Mouse (Mus musculus) neural tube, embryonic 13.5 days (tissue): ENCODE measurements around the gene Rinl. TPM values are rescaled to one million over a fixed set of nuclear protein-coding genes. Genes with fewer than 3 reads are reported as not detected.

Source experiments
- ATAC-seq: fragments of 200-750 bp; cut with Nextera tagmentation; 2 replicates; pipeline ENCODE4 v1.8.0; 2017; ENCODE audit warnings: low read depth, mild to moderate bottlenecking, moderate TSS enrichment, moderate library complexity
- H3K27ac ChIP-seq: fragments of 300-500 bp; sonication (generic); replicated peaks from 2 replicates; pipeline ENCODE4 v1.5.1; 2015; ENCODE audit warnings: moderate library complexity, mild to moderate bottlenecking, inconsistent platforms
- H3K27me3 ChIP-seq: fragments of 300-500 bp; sonication (generic); 2 replicates; pipeline ENCODE4 v1.6.1; 2015; ENCODE audit warnings: mild to moderate bottlenecking, inconsistent platforms
- H3K36me3 ChIP-seq: fragments of 300-500 bp; sonication (generic); 2 replicates; pipeline ENCODE4 v1.6.1; 2015; ENCODE audit warnings: mild to moderate bottlenecking, inconsistent platforms
- H3K4me1 ChIP-seq: fragments of 300-500 bp; sonication (generic); replicated peaks from 2 replicates; pipeline ENCODE4 v1.6.1; 2015; ENCODE audit warnings: inconsistent platforms
- H3K4me2 ChIP-seq: fragments of 300-500 bp; sonication (generic); 2 replicates; pipeline ENCODE4 v1.6.1; 2015; ENCODE audit warnings: inconsistent platforms, mild to moderate bottlenecking, moderate library complexity
- H3K4me3 ChIP-seq: fragments of 300-500 bp; sonication (generic); 2 replicates; pipeline ENCODE4 v1.5.1; 2015; ENCODE audit warnings: mild to moderate bottlenecking, inconsistent platforms
- H3K9ac ChIP-seq: fragments of 300-500 bp; sonication (generic); 2 replicates; pipeline ENCODE4 v1.6.1; 2015; ENCODE audit warnings: moderate library complexity, mild to moderate bottlenecking, inconsistent platforms
- H3K9me3 ChIP-seq: fragments of 300-500 bp; sonication (generic); 2 replicates; pipeline ENCODE4 v1.6.1; 2016; ENCODE audit warnings: inconsistent platforms
- WGBS: fragments of 180-500 bp; shearing (Covaris S2); methylation state at CpG from one replicate; pipeline ENCODE4 v1.1.7; 2015; 5-methylcytosine and 5-hydroxymethylcytosine counted together
- polyA plus RNA-seq: library from polyadenylated mRNA; unstranded; fragments of >200 nt; fragmentation: Nextera tagmentation; extraction: Ambion mirVana; gene quantifications from 2 replicates; pipeline ENCODE4 v1.2.1, GENCODE M21; 2015

Gene Rinl
- polyA plus RNA-seq, 1 experiment from 2014 or later = 1.7 TPM

- Histone ChIP-seq H3K4me1 (peaks cover 3% of the 10 kb centered on the region), H3K9ac (no peak overlapping the region), H3K27me3 (no peaks in the 10 kb centered on the region), H3K4me3 (no peak overlapping the region), H3K36me3 (peaks cover 26% of the 10 kb centered on the region), H3K9me3 (no peaks in the 10 kb centered on the region), H3K27ac (no peak overlapping the region), H3K4me2 (no peak overlapping the region)
- ATAC-seq = no peak
- WGBS = 88% methylated on average over 5 of the region's 5 CpGs
Observed at GRCm38 (mm10) chr7:28830981-28831380, 42.2 kb downstream of the Rinl start.

GRCm38 (mm10) chr7:28831411-28832125 is 42.8 kb downstream of the Rinl start:
- no peaks in the 10 kb centered on the region for H3K9me3 ChIP-seq
- WGBS = 90% methylated on average over 17 of the region's 17 CpGs
- no peak overlapping the region for H3K27ac ChIP-seq
- no peak for ATAC-seq
- H3K4me3 ChIP-seq = no peak overlapping the region
- H3K9ac ChIP-seq = no peak overlapping the region
- no peaks in the 10 kb centered on the region for H3K27me3 ChIP-seq
- H3K4me2 ChIP-seq = no peak overlapping the region
- no peaks in the 10 kb centered on the region for H3K4me1 ChIP-seq
- H3K36me3 ChIP-seq = peaks cover 26% of the 10 kb centered on the region

GRCm38 (mm10) chr7:28832137-28832536 is 43.4 kb downstream of the Rinl start:
- H3K4me2 ChIP-seq = no peak overlapping the region
- H3K36me3 ChIP-seq = peaks cover 26% of the 10 kb centered on the region
- H3K4me1 ChIP-seq = no peaks in the 10 kb centered on the region
- WGBS = 45% methylated on average over 6 of the region's 6 CpGs
- no peaks in the 10 kb centered on the region for H3K27me3 ChIP-seq
- H3K9me3 ChIP-seq = no peaks in the 10 kb centered on the region
- H3K9ac ChIP-seq = no peak overlapping the region
- no peak for ATAC-seq
- no peak overlapping the region for H3K4me3 ChIP-seq
- no peak overlapping the region for H3K27ac ChIP-seq

- H3K9ac ChIP-seq = no peak within 1 kb of the TSS
- H3K27me3 ChIP-seq = no peaks in the 10 kb centered on the region
- no peak within 1 kb of the TSS for H3K4me2 ChIP-seq
- no peak for ATAC-seq
- no peak within 1 kb of the TSS for H3K4me3 ChIP-seq
- 87% methylated on average over 6 of the region's 6 CpGs for WGBS
- H3K9me3 ChIP-seq = no peaks in the 10 kb centered on the region
- peaks cover 26% of the 10 kb centered on the region for H3K36me3 ChIP-seq
- no peak within 1 kb of the TSS for H3K27ac ChIP-seq
- H3K4me1 ChIP-seq = no peaks in the 10 kb centered on the region
Observed at GRCm38 (mm10) chr7:28833723-28834347, 45.1 kb downstream of the Rinl start, which contains the start of gene Lgals4. Gene Lgals4 (plus strand): TSS chr7:28833854.

GRCm38 (mm10) chr7:28836936-28837335 is 48.2 kb downstream of the Rinl start:
- H3K9me3 ChIP-seq = no peaks in the 10 kb centered on the region
- no peak overlapping the region for H3K27ac ChIP-seq
- H3K27me3 ChIP-seq = no peaks in the 10 kb centered on the region
- no peak overlapping the region for H3K9ac ChIP-seq
- no peak overlapping the region for H3K4me2 ChIP-seq
- peaks cover 4% of the 10 kb centered on the region for H3K36me3 ChIP-seq
- no peak for ATAC-seq
- 84% methylated on average over 5 of the region's 5 CpGs for WGBS
- H3K4me1 ChIP-seq = no peaks in the 10 kb centered on the region
- H3K4me3 ChIP-seq = no peak overlapping the region

- no peak for ATAC-seq
- H3K4me2 ChIP-seq = no peak overlapping the region
- H3K27me3 ChIP-seq = no peaks in the 10 kb centered on the region
- no peak overlapping the region for H3K4me3 ChIP-seq
- no peaks in the 10 kb centered on the region for H3K9me3 ChIP-seq
- 66% methylated on average over 9 of the region's 9 CpGs for WGBS
- no peak overlapping the region for H3K9ac ChIP-seq
- H3K27ac ChIP-seq = no peak overlapping the region
- H3K36me3 ChIP-seq = no peaks in the 10 kb centered on the region
- H3K4me1 ChIP-seq = no peaks in the 10 kb centered on the region
Observed at GRCm38 (mm10) chr7:28838331-28838730, 49.6 kb downstream of the Rinl start.

GRCm38 (mm10) chr7:28847273-28847672 is 58.5 kb downstream of the Rinl start:
- Histone ChIP-seq H3K4me3 (no peak overlapping the region), H3K36me3 (no peaks in the 10 kb centered on the region), H3K9me3 (no peaks in the 10 kb centered on the region), H3K4me1 (no peaks in the 10 kb centered on the region), H3K27me3 (no peaks in the 10 kb centered on the region), H3K27ac (no peak overlapping the region), H3K9ac (no peak overlapping the region), H3K4me2 (no peak overlapping the region)
- 84% methylated on average over 1 of the region's 1 CpGs for WGBS
- no peak for ATAC-seq

Other genes with a start within 250 kb of the Rinl start
- not detected in 2 replicates for gene Sycn, start 248.1 kb upstream of the Rinl start, polyA plus RNA-seq
- not detected in 2 replicates for gene Nccrp1, start 241.7 kb upstream of the Rinl start, polyA plus RNA-seq
- gene Samd4b, start 190.8 kb upstream of the Rinl start, polyA plus RNA-seq = 25.6 and 26.9 TPM in 2 replicates
- 20.1 and 20.2 TPM in 2 replicates for gene Pak4, start 190.8 kb upstream of the Rinl start, polyA plus RNA-seq
- gene Acp7, start 157.6 kb upstream of the Rinl start, polyA plus RNA-seq = not detected in 2 replicates
- 4.8 and 6.5 TPM in 2 replicates for gene Fbxo27, start 96.1 kb upstream of the Rinl start, polyA plus RNA-seq
- 6.3 and 7.1 TPM in 2 replicates for gene Fbxo17, start 72.2 kb upstream of the Rinl start, polyA plus RNA-seq
- 115 and 122 TPM in 2 replicates for gene Mrps12, start 47.1 kb upstream of the Rinl start, polyA plus RNA-seq
- gene Sars2, start 47.0 kb upstream of the Rinl start, polyA plus RNA-seq = 23.0 and 24.6 TPM in 2 replicates
- 7.3 and 8.7 TPM in 2 replicates for gene Ccer2, start 32.8 kb upstream of the Rinl start, polyA plus RNA-seq
- 101 and 104 TPM in 2 replicates for gene Sirt2, start 22.2 kb upstream of the Rinl start, polyA plus RNA-seq
- 63.4 and 67.7 TPM in 2 replicates for gene Nfkbib, start 21.5 kb upstream of the Rinl start, polyA plus RNA-seq
- gene Hnrnpl, start 19.6 kb downstream of the Rinl start, polyA plus RNA-seq = 214 and 237 TPM in 2 replicates
- gene Ech1, start 36.2 kb downstream of the Rinl start, polyA plus RNA-seq = 88.7 and 98.1 TPM in 2 replicates
- 5.0 and 6.2 TPM in 2 replicates for gene Lgals4, start 44.9 kb downstream of the Rinl start, polyA plus RNA-seq
- 4.5 and 6.1 TPM in 2 replicates for gene Lgals7, start 74.9 kb downstream of the Rinl start, polyA plus RNA-seq
- 0.29 and 0.55 TPM in 2 replicates for gene Capn12, start 92.5 kb downstream of the Rinl start, polyA plus RNA-seq
- gene Actn4, start 173.4 kb downstream of the Rinl start, polyA plus RNA-seq = 142 and 147 TPM in 2 replicates
- 352 and 359 TPM in 2 replicates for gene Eif3k, start 192.9 kb downstream of the Rinl start, polyA plus RNA-seq
- gene Map4k1, start 193.1 kb downstream of the Rinl start, polyA plus RNA-seq = 4.1 and 5.3 TPM in 2 replicates